Mouse (Mus musculus): ENCODE measurements at regions not wholly inside any gene's neighbourhood (a gene's known extent, or its start where the extent isn't known, plus 50 kb on each side); places are given as distances from the start of the nearest gene placed in this dataset.

DNA sequence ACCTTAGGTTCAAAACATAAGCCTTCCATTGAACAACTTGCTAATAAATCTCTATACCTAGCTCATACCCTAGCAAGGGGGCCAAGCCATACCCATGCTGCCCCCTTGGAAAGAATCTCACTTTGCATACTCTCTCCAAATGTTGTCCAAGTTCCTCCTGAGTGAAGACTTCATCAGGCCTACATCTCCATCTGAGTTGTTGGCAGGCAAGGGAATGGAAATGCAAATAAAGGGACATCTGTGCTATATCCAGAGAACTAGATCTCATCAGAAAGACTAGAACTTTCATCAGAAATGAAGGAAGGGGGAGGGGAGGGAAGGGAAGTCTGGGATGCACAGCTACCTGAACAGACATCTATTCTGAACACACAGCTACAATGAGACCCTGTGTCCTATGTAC lies 611.4 kb upstream of the Arid1b start:
- peaks cover 53% of the 10 kb centered on the region for H3K4me1 ChIP-seq
- no peaks in the 10 kb centered on the region for H3K9me3 ChIP-seq
- no peaks in the 10 kb centered on the region for H3K36me3 ChIP-seq (replicated peaks; ENCODE audit: low read length)
- no peaks in the 10 kb centered on the region for H3K27me3 ChIP-seq (replicated peaks)
- TF ChIP-seq FLI1 (IDR thresholded peaks at IDR 0.05; ENCODE audit: low read length) (no peak), GATA1 (IDR thresholded peaks at IDR 0.05; ENCODE audit: borderline replicate concordance, low read length) (no peak)
- H3K4me3 ChIP-seq (replicated peaks), result no peak overlapping the region

DNA sequence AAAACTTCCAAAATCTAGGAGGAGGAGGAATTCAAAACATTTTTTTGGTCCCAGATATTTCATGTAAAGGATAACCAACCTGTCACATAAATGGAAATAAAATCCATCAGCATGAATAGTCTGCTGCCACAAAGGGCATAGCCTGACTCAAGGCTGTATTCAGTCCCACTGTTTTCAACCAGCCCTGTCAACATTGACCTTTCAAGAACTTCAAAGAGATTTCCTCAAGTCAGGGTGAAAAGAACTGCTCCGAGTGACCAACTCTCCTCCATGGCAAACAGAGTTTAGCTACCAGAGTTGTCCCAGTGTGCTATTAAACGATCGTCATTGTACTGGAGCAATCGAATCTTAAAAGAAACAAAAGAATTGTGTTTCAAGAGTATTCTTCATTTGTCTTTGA lies 606.5 kb upstream of the Arid1b start:
- H3K27me3 ChIP-seq (replicated peaks), result no peaks in the 10 kb centered on the region
- no peak overlapping the region for H3K4me3 ChIP-seq (replicated peaks)
- peaks cover 25% of the 10 kb centered on the region for H3K4me1 ChIP-seq
- H3K9me3 ChIP-seq, result no peaks in the 10 kb centered on the region
- H3K36me3 ChIP-seq (replicated peaks; ENCODE audit: low read length), result no peaks in the 10 kb centered on the region
- TF ChIP-seq FLI1 (IDR thresholded peaks at IDR 0.05; ENCODE audit: low read length), result no peak
- TF ChIP-seq GATA1 (IDR thresholded peaks at IDR 0.05; ENCODE audit: borderline replicate concordance, low read length), result no peak

DNA sequence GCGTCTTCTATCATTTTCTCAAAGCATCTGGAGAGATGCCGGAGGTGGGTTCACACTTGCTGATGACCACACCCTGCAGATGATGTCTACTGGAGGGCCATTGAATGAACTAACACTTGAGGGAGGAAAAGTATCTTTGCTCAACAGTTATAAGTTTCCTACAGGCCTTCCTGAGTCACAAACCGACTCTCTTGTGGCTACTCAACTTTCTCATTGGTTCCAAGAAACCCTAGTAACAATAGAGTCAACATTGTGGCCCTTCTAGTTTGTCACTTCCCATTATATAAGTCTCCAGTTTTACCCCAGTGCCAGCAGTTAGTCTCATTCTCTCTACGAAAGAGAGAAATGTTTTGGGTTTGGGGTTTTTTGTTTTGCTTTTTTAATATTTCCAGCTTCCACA lies 604.1 kb upstream of the Arid1b start:
- TF ChIP-seq FLI1 (IDR thresholded peaks at IDR 0.05; ENCODE audit: low read length) (no peak), GATA1 (IDR thresholded peaks at IDR 0.05; ENCODE audit: borderline replicate concordance, low read length) (no peak)

DNA sequence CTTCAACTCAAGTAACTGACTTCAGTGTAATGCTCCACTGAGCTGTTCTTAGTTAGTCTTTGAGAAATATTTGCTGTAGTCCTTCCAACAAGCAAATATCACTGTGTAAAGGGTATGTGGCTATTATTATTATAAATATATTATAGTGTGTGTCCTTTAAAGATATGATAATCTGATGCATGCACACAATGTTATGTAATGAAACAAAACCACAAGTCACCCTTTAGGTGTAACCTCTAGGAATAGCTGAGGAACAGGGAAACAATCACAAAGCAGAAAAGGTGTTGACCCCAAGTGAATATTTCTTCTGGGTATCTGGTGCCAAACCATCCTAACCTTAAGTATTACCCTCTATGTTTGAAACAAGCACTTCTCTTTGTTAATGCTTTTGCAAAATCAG lies 603.6 kb upstream of the Arid1b start:
- Histone ChIP-seq H3K9me3 (no peaks in the 10 kb centered on the region), H3K4me3 (replicated peaks) (no peak overlapping the region), H3K27me3 (replicated peaks) (no peaks in the 10 kb centered on the region), H3K4me1 (peaks cover 38% of the 10 kb centered on the region), H3K36me3 (replicated peaks; ENCODE audit: low read length) (no peaks in the 10 kb centered on the region)
- TF ChIP-seq FLI1 (IDR thresholded peaks at IDR 0.05; ENCODE audit: low read length) (no peak), GATA1 (IDR thresholded peaks at IDR 0.05; ENCODE audit: borderline replicate concordance, low read length) (no peak)

More for the DNA sequence above, 604.1 kb upstream of the Arid1b start:
- no peaks in the 10 kb centered on the region for H3K9me3 ChIP-seq
- peaks cover 33% of the 10 kb centered on the region for H3K4me1 ChIP-seq
- no peaks in the 10 kb centered on the region for H3K36me3 ChIP-seq (replicated peaks; ENCODE audit: low read length)
- no peak overlapping the region for H3K4me3 ChIP-seq (replicated peaks)
- no peaks in the 10 kb centered on the region for H3K27me3 ChIP-seq (replicated peaks)

DNA sequence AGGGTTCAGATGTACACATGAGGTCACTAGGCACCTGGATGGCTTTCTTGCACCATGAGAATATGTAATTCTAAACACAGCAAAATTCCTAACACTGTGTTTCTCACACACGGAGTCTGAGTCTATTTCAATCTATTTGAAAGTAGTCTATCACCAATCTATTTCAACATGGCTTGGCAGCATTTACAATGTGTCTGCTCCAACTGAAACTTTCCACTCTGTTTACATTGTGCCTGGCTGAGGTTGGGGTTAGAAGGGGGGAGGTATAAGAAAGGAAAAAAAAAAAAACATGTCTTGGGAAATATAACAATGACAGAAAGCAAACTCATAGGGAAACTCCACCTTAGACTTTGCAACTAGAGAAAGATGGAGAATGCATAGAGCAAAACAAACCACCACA lies 602.9 kb upstream of the Arid1b start:
- Histone ChIP-seq H3K27me3 (replicated peaks) (no peaks in the 10 kb centered on the region), H3K36me3 (replicated peaks; ENCODE audit: low read length) (no peaks in the 10 kb centered on the region), H3K4me1 (peaks cover 44% of the 10 kb centered on the region), H3K4me3 (replicated peaks) (no peak overlapping the region), H3K9me3 (no peaks in the 10 kb centered on the region)
- TF ChIP-seq FLI1 (IDR thresholded peaks at IDR 0.05; ENCODE audit: low read length) (no peak), GATA1 (IDR thresholded peaks at IDR 0.05; ENCODE audit: borderline replicate concordance, low read length) (no peak)

DNA sequence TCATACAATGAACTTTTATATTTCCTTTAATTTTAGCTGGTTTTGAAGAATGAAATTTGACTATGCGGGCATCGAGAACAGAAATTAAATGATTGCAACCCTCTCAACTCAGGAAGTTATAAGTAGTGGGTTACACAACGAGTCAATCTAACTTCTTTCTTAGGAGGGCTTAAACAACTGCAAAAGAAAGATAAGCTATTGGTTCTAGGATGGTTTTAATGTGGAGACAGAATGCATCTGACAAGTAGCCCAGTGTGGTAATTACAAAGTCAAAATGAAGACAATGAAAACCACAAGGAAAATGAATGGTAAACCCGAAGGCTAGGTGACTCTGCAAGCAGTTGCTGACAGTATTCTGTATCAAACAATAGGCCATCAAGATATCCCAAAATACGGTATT lies 598.0 kb upstream of the Arid1b start:
- Histone ChIP-seq H3K36me3 (replicated peaks; ENCODE audit: low read length) (peaks cover 9% of the 10 kb centered on the region), H3K4me3 (replicated peaks) (no peak overlapping the region), H3K9me3 (peaks cover 18% of the 10 kb centered on the region), H3K27me3 (replicated peaks) (no peaks in the 10 kb centered on the region), H3K4me1 (peaks cover 38% of the 10 kb centered on the region; the same call in 1 of the 2 replicates)
- TF ChIP-seq FLI1 (IDR thresholded peaks at IDR 0.05; ENCODE audit: low read length) (no peak), GATA1 (IDR thresholded peaks at IDR 0.05; ENCODE audit: borderline replicate concordance, low read length) (no peak)

DNA sequence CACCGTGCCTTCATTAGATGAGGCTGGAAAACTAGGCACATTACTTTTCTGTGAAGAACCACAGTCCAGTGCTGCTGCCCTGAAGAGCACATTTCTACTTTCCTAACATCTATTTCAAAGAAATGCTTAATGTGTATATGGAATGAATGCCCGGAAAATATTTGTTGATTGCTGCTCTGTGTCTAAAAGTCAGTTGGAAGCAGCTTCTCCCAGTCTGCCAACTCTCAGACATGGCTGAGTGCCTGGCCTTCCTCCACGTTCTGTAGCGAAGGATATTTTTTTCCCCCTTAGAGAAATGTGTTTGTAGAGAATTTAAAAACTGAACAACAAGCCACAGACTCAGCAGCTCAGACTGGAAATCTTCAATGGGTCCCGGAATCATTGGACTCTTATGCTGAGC lies 576.4 kb upstream of the Arid1b start:
- H3K4me3 ChIP-seq (replicated peaks), result no peak overlapping the region
- no peaks in the 10 kb centered on the region for H3K27me3 ChIP-seq (replicated peaks)
- H3K4me1 ChIP-seq, result peaks cover 11% of the 10 kb centered on the region
- H3K36me3 ChIP-seq (replicated peaks; ENCODE audit: low read length), result no peaks in the 10 kb centered on the region
- H3K9me3 ChIP-seq, result no peaks in the 10 kb centered on the region
- TF ChIP-seq GATA1 (IDR thresholded peaks at IDR 0.05; ENCODE audit: borderline replicate concordance, low read length) (no peak), FLI1 (IDR thresholded peaks at IDR 0.05; ENCODE audit: low read length) (no peak)

DNA sequence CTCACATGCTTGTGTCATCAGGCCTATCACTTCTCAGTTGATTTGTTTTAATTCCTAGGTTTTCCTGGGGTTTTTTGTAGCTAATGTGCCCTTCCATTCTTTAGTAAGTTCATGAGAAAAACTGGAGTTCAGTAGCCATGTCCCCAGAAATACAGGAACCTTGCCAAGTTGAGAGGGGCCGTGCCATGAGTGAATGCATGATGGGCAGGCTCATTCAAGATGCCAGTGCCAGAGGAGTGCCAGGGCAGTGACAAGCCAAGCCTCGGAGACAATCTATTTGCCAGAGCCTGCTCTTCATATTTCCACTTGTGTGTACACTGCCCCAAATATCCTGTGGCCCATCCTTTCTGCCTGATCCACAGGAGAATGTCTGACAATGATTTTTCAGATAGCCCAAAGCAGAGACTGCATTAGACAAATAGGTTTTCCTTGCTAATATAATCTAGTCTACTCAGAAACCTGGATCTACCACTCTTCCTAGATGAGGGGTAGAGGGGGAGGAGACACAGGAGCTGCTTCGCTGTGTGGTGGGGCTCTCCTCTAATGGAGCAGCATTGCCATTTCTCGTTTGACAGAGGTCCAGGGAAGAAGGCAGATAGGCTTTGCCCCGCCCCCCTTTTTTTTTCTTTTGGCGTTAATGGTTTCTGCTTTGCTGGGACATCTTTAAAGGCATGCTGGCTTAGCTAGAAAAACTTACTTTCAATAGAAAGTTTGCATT lies 569.5 kb upstream of the Arid1b start:
- no peaks in the 10 kb centered on the region for H3K27me3 ChIP-seq (replicated peaks)

DNA sequence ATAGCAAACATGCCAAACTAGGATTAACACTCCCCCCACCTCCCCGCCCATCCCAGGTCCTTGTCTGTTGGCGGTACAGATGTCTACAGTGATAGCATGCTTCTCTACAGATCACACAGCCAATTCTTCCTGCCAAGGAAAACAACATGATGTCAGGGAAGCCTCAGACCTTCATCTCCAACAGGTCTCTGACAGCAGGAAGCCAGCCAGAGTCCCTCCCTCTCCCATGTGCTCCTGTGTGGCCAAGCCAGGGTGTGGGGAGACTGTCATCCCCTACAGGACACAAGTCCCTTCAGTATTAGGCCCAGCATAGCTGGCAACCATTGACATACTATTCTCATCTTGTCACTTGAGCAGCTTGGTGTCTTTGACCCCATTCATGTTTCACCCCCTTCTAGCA lies 568.8 kb upstream of the Arid1b start:
- TF ChIP-seq GATA1 (IDR thresholded peaks at IDR 0.05; ENCODE audit: borderline replicate concordance, low read length) (no peak), FLI1 (IDR thresholded peaks at IDR 0.05; ENCODE audit: low read length) (no peak)
- H3K4me3 ChIP-seq (replicated peaks), result no peak overlapping the region
- H3K27me3 ChIP-seq (replicated peaks), result no peaks in the 10 kb centered on the region
- H3K36me3 ChIP-seq (replicated peaks; ENCODE audit: low read length), result no peaks in the 10 kb centered on the region
- no peaks in the 10 kb centered on the region for H3K9me3 ChIP-seq
- H3K4me1 ChIP-seq, result peaks cover 26% of the 10 kb centered on the region

More for the DNA sequence above, 569.5 kb upstream of the Arid1b start:
- Histone ChIP-seq H3K36me3 (replicated peaks; ENCODE audit: low read length) (no peaks in the 10 kb centered on the region), H3K4me1 (peaks cover 26% of the 10 kb centered on the region), H3K4me3 (replicated peaks) (no peak overlapping the region), H3K9me3 (no peaks in the 10 kb centered on the region)
- TF ChIP-seq FLI1 (IDR thresholded peaks at IDR 0.05; ENCODE audit: low read length), result no peak
- no peak for TF ChIP-seq GATA1 (IDR thresholded peaks at IDR 0.05; ENCODE audit: borderline replicate concordance, low read length)

DNA sequence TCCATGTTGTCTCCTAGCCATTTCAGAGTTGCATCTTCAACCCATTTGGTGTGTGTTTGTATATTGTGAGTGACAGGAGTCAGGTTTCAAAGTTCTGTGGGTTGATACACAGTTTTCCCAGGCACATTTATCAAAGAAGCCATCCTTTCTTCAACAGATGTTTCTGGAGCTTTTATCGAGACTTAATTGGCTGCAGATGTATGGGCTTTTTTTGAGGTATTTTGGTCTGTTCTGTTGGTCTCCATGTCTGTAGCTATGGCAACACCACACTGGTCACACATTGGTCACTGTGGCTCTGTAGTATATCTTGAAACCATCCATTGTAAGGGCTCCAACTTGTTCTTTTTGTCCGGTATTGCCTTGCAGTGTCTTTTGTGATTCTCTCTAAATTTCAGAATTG lies 565.1 kb upstream of the Arid1b start:
- no peak for TF ChIP-seq GATA1 (IDR thresholded peaks at IDR 0.05; ENCODE audit: borderline replicate concordance, low read length)
- TF ChIP-seq FLI1 (IDR thresholded peaks at IDR 0.05; ENCODE audit: low read length), result no peak
- no peak overlapping the region for H3K4me3 ChIP-seq (replicated peaks)
- no peaks in the 10 kb centered on the region for H3K9me3 ChIP-seq
- H3K36me3 ChIP-seq (replicated peaks; ENCODE audit: low read length), result no peaks in the 10 kb centered on the region
- H3K4me1 ChIP-seq, result peaks cover 29% of the 10 kb centered on the region
- H3K27me3 ChIP-seq (replicated peaks), result no peaks in the 10 kb centered on the region
